Mouse (Mus musculus): Measurements from ENCODE around the gene Pkp1.

DNA sequence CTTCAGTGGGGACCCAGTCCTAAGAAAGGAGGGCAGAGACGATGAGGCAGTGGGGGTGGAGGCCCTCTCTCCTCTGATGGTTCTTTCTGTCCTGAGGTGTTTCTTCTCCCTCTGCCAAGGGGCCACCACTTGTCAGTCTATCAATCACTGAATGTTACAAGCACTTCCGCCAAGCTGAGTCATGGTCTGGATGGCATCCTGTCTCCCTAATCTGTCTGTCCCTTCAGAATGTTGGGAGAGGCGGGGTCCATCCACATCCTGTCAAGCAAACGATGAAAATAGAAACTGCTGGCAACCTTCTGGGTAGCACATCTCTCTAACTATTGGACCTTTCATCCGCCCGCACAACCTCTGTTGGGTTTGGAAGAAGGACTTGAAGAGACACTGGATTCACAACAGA is 74.5 kb downstream of the Pkp1 start:
- TF ChIP-seq CTCF (IDR thresholded peaks at IDR 0.05; ENCODE audit: low read depth, low read length): no peak
- no peak for TF ChIP-seq GATA1 (IDR thresholded peaks at IDR 0.05; ENCODE audit: borderline replicate concordance, low read length)
- no peak for TF ChIP-seq TAL1 (conservative IDR thresholded peaks at IDR 0.05; ENCODE audit: low read depth, low read length)
- TF ChIP-seq POLR2AphosphoS5 (IDR thresholded peaks at IDR 0.05; ENCODE audit: insufficient replicate concordance, low read depth, low read length): no peak
- TF ChIP-seq GATA2 (IDR thresholded peaks at IDR 0.05; ENCODE audit: borderline replicate concordance, low read depth, low read length): no peak
